Mouse (Mus musculus) skeletal muscle tissue, postnatal 0 days (tissue): ENCODE results near the gene Lmo4. TPM values are rescaled to one million over a fixed set of nuclear protein-coding genes. Genes with fewer than 3 reads are reported as not detected.

Experiments used
- polyA plus RNA-seq: library from polyadenylated mRNA; unstranded; fragments of >200 nt; fragmentation: Nextera tagmentation; extraction: Ambion mirVana; gene quantifications from 2 replicates; pipeline ENCODE4 v1.2.1, GENCODE M21; 2015

Lmo4 gene
- polyA plus RNA-seq: 16.0 and 19.0 TPM in 2 replicates

DNA sequence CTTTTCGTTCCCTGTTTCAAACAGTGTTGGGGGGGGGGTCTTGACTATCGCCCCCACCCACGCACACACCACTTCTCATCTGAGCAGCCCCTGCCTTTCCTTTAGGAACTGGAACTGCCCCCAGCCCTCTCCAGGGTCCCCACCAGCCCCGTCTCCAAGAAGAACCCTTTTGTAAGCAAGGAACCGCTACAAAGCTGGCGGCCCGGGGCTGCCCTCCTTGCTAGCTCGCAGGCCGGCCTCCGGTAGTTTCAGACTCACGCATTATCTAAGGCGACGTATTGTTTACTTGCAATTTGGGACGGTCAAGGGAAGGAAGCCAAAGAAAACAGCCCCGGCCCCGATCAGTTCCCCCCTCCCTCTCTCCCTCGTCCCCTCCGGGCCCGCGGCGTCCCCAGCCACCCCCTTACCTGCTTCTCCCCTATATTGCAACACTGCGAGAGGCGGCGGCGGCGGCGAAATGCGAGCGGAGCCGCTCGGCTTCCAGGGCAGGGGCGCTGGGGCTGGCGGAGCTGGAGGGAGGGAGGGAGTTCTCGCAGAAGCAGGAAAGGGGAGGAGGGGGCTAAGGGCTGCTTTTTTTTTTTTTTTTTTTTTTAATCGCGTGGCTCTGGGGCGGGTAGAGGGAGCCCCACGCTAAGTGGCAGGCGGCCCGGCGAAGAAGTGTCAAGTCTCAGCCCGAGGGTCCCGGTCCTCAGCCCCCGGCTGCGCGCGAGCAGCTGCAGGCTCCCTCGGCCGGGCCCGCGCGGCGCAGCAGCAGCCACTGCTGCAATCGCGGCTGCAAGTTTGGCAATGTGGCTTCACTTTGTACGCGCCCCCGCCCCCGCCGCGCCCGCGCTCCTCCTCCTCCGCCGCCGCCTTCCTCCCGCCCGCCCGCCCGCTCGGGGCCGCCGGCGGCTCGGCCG lies at the start of gene Lmo4:
Gene Lmo4 (minus strand): TSS at position 808 of the 899 bp plus-strand sequence.

